Mouse (Mus musculus): ENCODE results near the gene Nsd1. TPM values are rescaled to one million over a fixed set of nuclear protein-coding genes. Genes with fewer than 3 reads are reported as not detected.
"Not testable (repeated sequence)": the region's sequence is repeated elsewhere in the genome, so short reads cannot be mapped to it uniquely, and the experiment has no call there.

Nsd1 gene
- polyA plus RNA-seq, 1 experiment from 2014 or later: 55.7 TPM

DNA sequence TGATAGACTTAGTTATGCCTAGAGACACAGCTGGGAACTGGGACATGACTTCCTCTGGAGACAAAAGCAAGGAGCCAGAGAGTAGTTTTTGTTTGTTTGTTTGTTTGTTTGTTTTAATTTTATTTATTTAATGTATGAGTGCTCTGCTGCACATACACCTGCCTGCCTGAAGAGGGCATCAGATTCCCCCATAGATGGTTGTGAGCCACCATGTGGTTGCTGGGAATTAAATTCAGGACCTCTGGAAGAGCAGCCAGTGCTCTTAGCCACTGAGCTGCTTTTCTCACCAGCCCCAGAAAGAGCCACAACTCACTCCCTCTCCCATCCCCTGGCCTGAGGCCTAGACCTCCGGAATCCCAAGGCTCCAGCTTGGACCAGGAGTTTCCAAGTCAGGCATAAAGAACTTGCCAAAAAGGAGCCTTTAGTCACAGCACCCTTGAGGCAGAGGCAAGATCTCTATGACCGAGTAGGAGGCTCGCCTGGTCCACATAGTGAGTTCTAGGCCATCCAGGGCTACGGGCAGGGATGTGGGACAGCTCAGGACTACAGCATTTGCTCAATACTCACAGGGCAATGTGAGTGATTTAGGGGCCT is 31.6 kb upstream of the Nsd1 start:
- H3K27ac ChIP-seq (ENCODE audit: low read length): no peak overlapping the region
- WGBS: 60% methylated on average over 4 of the region's 4 CpGs
- H3K9me3 ChIP-seq (ENCODE audit: low read length): no peaks in the 10 kb centered on the region
- H3K4me1 ChIP-seq (ENCODE audit: insufficient read depth, low read depth, low read length): no peaks in the 10 kb centered on the region
- H3K4me2 ChIP-seq (replicated peaks; ENCODE audit: low read depth, low read length): no peak overlapping the region
- H3K9ac ChIP-seq (replicated peaks; ENCODE audit: low read depth): no peak overlapping the region
- no peaks in the 10 kb centered on the region for H3K36me3 ChIP-seq (ENCODE audit: insufficient read depth, low read length)
- no peak for ATAC-seq
- no peaks in the 10 kb centered on the region for H3K27me3 ChIP-seq (replicated peaks; ENCODE audit: insufficient read depth, low read length)
- TF ChIP-seq EP300 (IDR thresholded peaks at IDR 0.05): no peak
- TF ChIP-seq CTCF (IDR thresholded peaks at IDR 0.05): peak; percentile 66
- no peak overlapping the region for H3K4me3 ChIP-seq (ENCODE audit: low read depth, low read length)
- no peak for DNase-seq (ENCODE audit: low spot score)

DNA sequence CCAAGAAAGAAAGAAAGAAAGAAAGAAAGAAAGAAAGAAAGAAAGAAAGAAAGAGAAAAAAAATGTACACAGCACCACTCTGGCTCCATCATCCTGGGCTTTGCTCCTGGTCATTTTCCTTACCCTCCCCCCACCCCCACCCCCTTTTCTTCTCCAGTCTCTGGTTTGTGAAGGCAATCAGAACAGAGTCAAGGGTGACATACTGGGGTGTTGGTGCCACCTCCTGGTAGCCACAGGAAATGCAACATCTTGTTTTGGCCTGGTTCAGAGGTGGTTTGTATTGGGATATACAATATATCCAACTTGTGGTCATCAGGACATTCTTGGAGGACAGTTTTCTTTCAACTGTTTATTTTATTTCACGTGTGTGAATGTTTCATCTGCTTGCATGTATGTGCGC is 31.0 kb upstream of the Nsd1 start:
- WGBS: 34% methylated on average over 2 of the region's 2 CpGs
- Histone ChIP-seq H3K9ac (replicated peaks; ENCODE audit: low read depth) (no peak overlapping the region), H3K4me1 (ENCODE audit: insufficient read depth, low read depth, low read length) (no peaks in the 10 kb centered on the region), H3K27me3 (replicated peaks; ENCODE audit: insufficient read depth, low read length) (no peaks in the 10 kb centered on the region), H3K27ac (ENCODE audit: low read length) (no peak overlapping the region), H3K36me3 (ENCODE audit: insufficient read depth, low read length) (no peaks in the 10 kb centered on the region), H3K4me3 (ENCODE audit: low read depth, low read length) (no peak overlapping the region), H3K9me3 (ENCODE audit: low read length) (no peaks in the 10 kb centered on the region), H3K4me2 (replicated peaks; ENCODE audit: low read depth, low read length) (no peak overlapping the region)
- ATAC-seq (peak; percentile 34), DNase-seq (ENCODE audit: low spot score) (peak; percentile 80)
- TF ChIP-seq CTCF (IDR thresholded peaks at IDR 0.05): peak; percentile 92
- no peak for TF ChIP-seq EP300 (IDR thresholded peaks at IDR 0.05)

DNA sequence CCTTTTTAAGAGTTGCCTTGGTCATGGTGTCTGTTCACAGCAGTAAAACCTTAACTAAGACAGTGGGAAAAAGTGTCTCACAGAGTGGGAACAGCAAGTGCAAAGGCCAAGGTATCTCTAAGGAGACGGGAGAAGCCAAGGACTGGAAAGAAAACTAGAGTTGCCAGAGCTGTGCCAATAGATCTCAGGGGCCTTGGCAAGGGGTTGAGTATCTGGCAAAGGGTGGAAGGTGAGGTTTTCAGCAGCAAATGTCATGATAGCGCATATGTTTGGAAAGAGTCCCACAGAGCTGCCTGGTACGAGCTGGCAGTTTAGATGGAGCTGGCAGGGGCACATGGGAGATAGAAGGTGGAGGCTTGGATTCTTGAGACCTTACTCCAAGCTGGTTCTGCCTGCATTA is 30.0 kb upstream of the Nsd1 start:
- no peaks in the 10 kb centered on the region for H3K9me3 ChIP-seq (ENCODE audit: low read length)
- DNase-seq (ENCODE audit: low spot score) (no peak), ATAC-seq (no peak)
- H3K36me3 ChIP-seq (ENCODE audit: insufficient read depth, low read length): no peaks in the 10 kb centered on the region
- no peak for TF ChIP-seq EP300 (IDR thresholded peaks at IDR 0.05)
- H3K4me2 ChIP-seq (replicated peaks; ENCODE audit: low read depth, low read length): no peak overlapping the region
- H3K4me3 ChIP-seq (ENCODE audit: low read depth, low read length): no peak overlapping the region
- H3K4me1 ChIP-seq (ENCODE audit: insufficient read depth, low read depth, low read length): no peaks in the 10 kb centered on the region
- no peaks in the 10 kb centered on the region for H3K27me3 ChIP-seq (replicated peaks; ENCODE audit: insufficient read depth, low read length)
- WGBS: 92% methylated on average over 3 of the region's 3 CpGs
- no peak overlapping the region for H3K27ac ChIP-seq (ENCODE audit: low read length)
- no peak overlapping the region for H3K9ac ChIP-seq (replicated peaks; ENCODE audit: low read depth)

DNA sequence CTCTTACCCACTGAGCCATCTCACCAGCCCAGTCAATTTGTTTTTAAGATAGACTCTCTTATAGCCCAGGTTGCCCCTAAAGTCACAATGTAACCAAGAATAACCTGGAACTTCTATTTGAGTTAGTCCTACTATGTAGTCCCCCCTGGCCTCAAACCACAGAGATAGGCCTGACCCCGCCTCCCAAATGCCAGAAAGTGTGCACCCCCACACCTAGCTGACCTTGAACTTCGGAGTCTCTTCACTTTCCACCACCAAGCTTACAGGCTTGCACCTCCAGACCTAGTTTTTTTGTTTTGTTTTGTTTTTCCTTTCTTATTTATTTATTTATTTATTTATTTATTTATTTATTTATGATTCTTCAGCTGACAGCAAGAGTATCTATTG is 27.8 kb upstream of the Nsd1 start:
- WGBS: 79% methylated on average over 2 of the region's 2 CpGs
- Histone ChIP-seq H3K4me1 (ENCODE audit: insufficient read depth, low read depth, low read length) (no peaks in the 10 kb centered on the region), H3K4me2 (replicated peaks; ENCODE audit: low read depth, low read length) (peak overlapping the region; percentile 55), H3K9ac (replicated peaks; ENCODE audit: low read depth) (peak overlapping the region; percentile 43), H3K27me3 (replicated peaks; ENCODE audit: insufficient read depth, low read length) (no peaks in the 10 kb centered on the region), H3K36me3 (ENCODE audit: insufficient read depth, low read length) (no peaks in the 10 kb centered on the region), H3K9me3 (ENCODE audit: low read length) (no peaks in the 10 kb centered on the region), H3K27ac (ENCODE audit: low read length) (0 out of 2 replicates have a peak overlapping the region, but pooled peaks have one; percentile 96), H3K4me3 (ENCODE audit: low read depth, low read length) (peak overlapping the region; percentile 36; the same call in 1 of the 2 replicates)
- DNase-seq (ENCODE audit: low spot score): no peak
- TF ChIP-seq EP300 (IDR thresholded peaks at IDR 0.05) (no peak), CTCF (IDR thresholded peaks at IDR 0.05) (no peak)
- ATAC-seq: no peak

DNA sequence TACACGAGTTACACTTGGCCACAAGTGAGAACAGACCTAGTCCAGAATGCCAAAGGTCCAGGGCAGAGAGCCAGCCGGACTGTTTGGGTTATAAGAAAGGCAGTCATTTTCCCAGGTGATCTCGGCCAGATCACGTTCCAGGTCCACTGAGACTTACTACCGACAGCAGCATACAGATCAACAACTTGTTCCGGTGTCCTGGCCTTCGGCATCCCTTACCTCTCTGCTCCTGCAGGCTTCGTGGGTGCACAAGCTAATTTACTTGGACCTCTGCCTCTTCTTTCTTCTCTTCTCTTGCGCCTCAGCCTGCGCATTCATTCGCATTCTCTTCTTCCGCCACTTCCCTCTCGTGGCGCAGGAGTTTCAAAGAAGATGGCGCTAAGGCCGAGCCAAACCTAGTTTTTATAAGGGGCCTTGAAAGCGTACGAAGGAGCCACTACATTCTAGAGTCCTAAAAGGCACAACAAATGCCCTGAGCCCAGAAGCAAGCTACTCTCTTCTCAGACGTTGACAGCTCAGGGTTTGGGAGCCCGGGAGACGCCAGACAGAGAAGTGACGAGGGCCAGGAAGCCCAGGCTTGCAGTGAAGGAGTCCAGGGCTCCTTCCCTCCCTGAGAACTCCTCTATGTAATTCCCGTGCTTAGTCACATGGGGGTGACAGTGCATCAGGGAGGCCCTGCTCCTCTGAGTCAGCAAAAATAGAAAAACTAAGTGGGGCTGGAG is 27.2 kb upstream of the Nsd1 start:
- TF ChIP-seq EP300 (IDR thresholded peaks at IDR 0.05) (peak; percentile 54; the same call in 1 of the 2 replicates), CTCF (IDR thresholded peaks at IDR 0.05) (peak; percentile 80)
- no peaks in the 10 kb centered on the region for H3K4me1 ChIP-seq (ENCODE audit: insufficient read depth, low read depth, low read length)
- no peaks in the 10 kb centered on the region for H3K27me3 ChIP-seq (replicated peaks; ENCODE audit: insufficient read depth, low read length)
- 3% methylated on average over 23 of the region's 23 CpGs for WGBS
- peak overlapping the region; percentile 43 for H3K9ac ChIP-seq (replicated peaks; ENCODE audit: low read depth)
- peak overlapping the region; percentile 96 for H3K27ac ChIP-seq (ENCODE audit: low read length)
- peak overlapping the region; percentile 55 for H3K4me2 ChIP-seq (replicated peaks; ENCODE audit: low read depth, low read length)
- H3K36me3 ChIP-seq (ENCODE audit: insufficient read depth, low read length): no peaks in the 10 kb centered on the region
- no peaks in the 10 kb centered on the region for H3K9me3 ChIP-seq (ENCODE audit: low read length)
- ATAC-seq: peak; percentile 94
- H3K4me3 ChIP-seq (ENCODE audit: low read depth, low read length): peak overlapping the region; percentile 36
- peak; percentile 96 for DNase-seq (ENCODE audit: low spot score)

DNA sequence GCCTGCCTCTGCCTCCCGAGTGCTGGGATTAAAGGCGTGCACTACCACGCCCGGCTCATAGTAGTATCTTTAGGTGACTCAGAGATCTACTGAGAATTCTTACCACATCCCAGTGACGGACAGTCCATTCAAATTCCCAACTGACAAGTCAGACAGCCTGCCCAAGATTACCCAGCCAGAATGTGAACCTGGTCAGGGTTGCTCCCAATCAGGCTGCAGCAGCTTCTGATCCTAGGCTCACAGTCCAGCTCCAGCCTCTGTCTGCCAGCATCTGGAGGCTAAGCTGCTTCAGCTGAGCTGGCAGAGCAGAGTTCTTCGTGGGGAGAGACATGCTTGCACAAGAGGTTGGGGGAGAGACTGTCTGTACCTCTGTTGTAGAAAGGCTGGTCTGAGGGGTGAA is 26.2 kb upstream of the Nsd1 start:
- peak; percentile 5; the same call in 1 of the 2 replicates for ATAC-seq
- 83% methylated on average over 6 of the region's 6 CpGs for WGBS
- H3K27ac ChIP-seq (ENCODE audit: low read length): no peak overlapping the region; the same call in 1 of the 2 replicates

DNA sequence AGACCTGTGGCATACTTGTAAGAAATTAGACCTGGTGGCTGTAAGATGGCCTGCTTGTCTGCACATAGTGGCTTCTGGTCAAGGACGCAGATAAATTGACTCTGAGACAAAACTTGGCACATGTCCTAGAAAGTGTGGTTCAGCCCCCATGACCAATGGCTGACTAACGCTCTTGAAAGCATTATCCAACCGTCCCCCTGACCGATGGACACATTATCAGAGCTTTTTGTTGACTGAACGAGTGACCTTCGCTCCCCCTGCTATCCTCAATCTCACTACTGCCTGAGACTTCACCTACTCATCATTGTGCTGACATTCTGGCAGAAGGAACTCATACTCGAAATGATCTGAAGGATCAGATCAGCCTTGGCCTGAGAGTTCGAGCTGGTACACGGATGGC is 22.5 kb upstream of the Nsd1 start:
- H3K4me1 ChIP-seq (ENCODE audit: insufficient read depth, low read depth, low read length); DNase-seq (ENCODE audit: low spot score); H3K4me3 ChIP-seq (ENCODE audit: low read depth, low read length): not testable (repeated sequence)

More for the DNA sequence above, 26.2 kb upstream of the Nsd1 start:
- H3K9me3 ChIP-seq (ENCODE audit: low read length): no peaks in the 10 kb centered on the region
- no peaks in the 10 kb centered on the region for H3K36me3 ChIP-seq (ENCODE audit: insufficient read depth, low read length)
- H3K9ac ChIP-seq (replicated peaks; ENCODE audit: low read depth): no peak overlapping the region
- peak; percentile 48 for DNase-seq (ENCODE audit: low spot score)
- H3K4me2 ChIP-seq (replicated peaks; ENCODE audit: low read depth, low read length): no peak overlapping the region
- no peak overlapping the region for H3K4me3 ChIP-seq (ENCODE audit: low read depth, low read length)
- H3K27me3 ChIP-seq (replicated peaks; ENCODE audit: insufficient read depth, low read length): no peaks in the 10 kb centered on the region
- TF ChIP-seq CTCF (IDR thresholded peaks at IDR 0.05) (no peak), EP300 (IDR thresholded peaks at IDR 0.05) (0 out of 2 replicates have a peak, but pooled peaks have one; percentile 30)
- H3K4me1 ChIP-seq (ENCODE audit: insufficient read depth, low read depth, low read length): no peaks in the 10 kb centered on the region

More for the DNA sequence above, 22.5 kb upstream of the Nsd1 start:
- not testable (repeated sequence) for ATAC-seq; H3K27me3 ChIP-seq (replicated peaks; ENCODE audit: insufficient read depth, low read length); H3K4me2 ChIP-seq (replicated peaks; ENCODE audit: low read depth, low read length); H3K9me3 ChIP-seq (ENCODE audit: low read length); H3K27ac ChIP-seq (ENCODE audit: low read length); H3K36me3 ChIP-seq (ENCODE audit: insufficient read depth, low read length); H3K9ac ChIP-seq (replicated peaks; ENCODE audit: low read depth)
- WGBS: 0% methylated on average over 1 of the region's 9 CpGs

All from lung, postnatal 0 days (tissue).